Mouse (Mus musculus) ES-Bruce4 (cell line): ENCODE results near the gene Dis3l2.

Experiments
- CTCF ChIP-seq: IDR thresholded peaks from one replicate; pipeline ENCODE4 v1.8.1; 2011; ENCODE audit warnings: low read depth, low read length
- EP300 ChIP-seq: IDR thresholded peaks from 2 replicates; pipeline ENCODE4 v1.6.1; 2011; ENCODE audit warnings: low read depth, low read length; ENCODE audit not compliant: insufficient read depth
- POLR2A ChIP-seq: IDR thresholded peaks from one replicate; pipeline ENCODE4 v1.8.1; 2011; ENCODE audit warnings: low read length; ENCODE audit not compliant: insufficient read depth

GRCm38 (mm10) chr1:86687236-86687635, 16.4 kb upstream of the Dis3l2 start:
- TF ChIP-seq POLR2A: no peak
- TF ChIP-seq CTCF: no peak
- TF ChIP-seq EP300: no peak
